Mouse (Mus musculus) embryonic facial prominence, embryonic 14.5 days (tissue): ENCODE results near the gene Atp6v0e. TPM values are rescaled to one million over a fixed set of nuclear protein-coding genes. Genes with fewer than 3 reads are reported as not detected.
A peak's percentile ranks its signal among the peaks of the same experiment; 100 is the strongest.

Experiments used
- ATAC-seq: fragments of 200-750 bp; cut with Nextera tagmentation; 2 replicates; pipeline ENCODE4 v1.8.0; 2017; ENCODE audit warnings: low read depth, moderate number of reproducible peaks, moderate TSS enrichment
- DNase-seq: peaks from one replicate; pipeline ENCODE4 v3.0.0-alpha.2; 2015; ENCODE audit warnings: low spot score
- H3K27ac ChIP-seq: fragments of 300-500 bp; sonication (generic); replicated peaks from 2 replicates; pipeline ENCODE4 v1.5.1; 2014; ENCODE audit warnings: low read depth, mild to moderate bottlenecking, low read length, moderate library complexity
- H3K27me3 ChIP-seq: fragments of 300-500 bp; sonication (generic); replicated peaks from 2 replicates; pipeline ENCODE4 v1.6.1; 2014; ENCODE audit warnings: low read length; ENCODE audit not compliant: control insufficient read depth, insufficient read depth
- H3K36me3 ChIP-seq: fragments of 300-500 bp; sonication (generic); 2 replicates; pipeline ENCODE4 v1.6.1; 2014; ENCODE audit warnings: low read length, mixed read lengths; ENCODE audit not compliant: control insufficient read depth, insufficient read depth
- H3K4me1 ChIP-seq: fragments of 300-500 bp; sonication (generic); 2 replicates; pipeline ENCODE4 v1.6.1; 2014; ENCODE audit warnings: antibody characterized with exemption, low read length; ENCODE audit not compliant: control insufficient read depth, insufficient read depth
- H3K4me2 ChIP-seq: fragments of 300-500 bp; sonication (generic); 2 replicates; pipeline ENCODE4 v1.6.1; 2014; ENCODE audit warnings: low read depth, mild to moderate bottlenecking, low read length, moderate library complexity, mixed read lengths
- H3K4me3 ChIP-seq: fragments of 300-500 bp; sonication (generic); 2 replicates; pipeline ENCODE4 v1.5.1; 2014; ENCODE audit warnings: low read depth, mild to moderate bottlenecking, low read length
- H3K9ac ChIP-seq: fragments of 300-500 bp; sonication (generic); 2 replicates; pipeline ENCODE4 v1.6.1; 2014; ENCODE audit warnings: low read depth, mild to moderate bottlenecking, low read length, moderate library complexity, mixed read lengths
- H3K9me3 ChIP-seq: fragments of 300-500 bp; sonication (generic); 2 replicates; pipeline ENCODE4 v1.6.1; 2016; ENCODE audit warnings: low read length; ENCODE audit not compliant: control insufficient read depth
- WGBS: fragments of 180-500 bp; shearing (Covaris S2); extraction: QIAGEN DNeasy Blood & Tissue Kit; methylation state at CpG from one replicate; pipeline ENCODE4 v1.1.7; 2014; 5-methylcytosine and 5-hydroxymethylcytosine counted together
- polyA plus RNA-seq: library from polyadenylated mRNA; unstranded; fragments of >200 nt; fragmentation: Nextera tagmentation; extraction: Ambion mirVana; gene quantifications from 2 replicates; pipeline ENCODE4 v1.2.1, GENCODE M21; 2014

The Atp6v0e gene
- polyA plus RNA-seq, 1 experiment from 2014 or later: 261 TPM

- Histone ChIP-seq H3K4me2 (no peak overlapping the region), H3K4me3 (no peak overlapping the region), H3K27me3 (no peaks in the 10 kb centered on the region), H3K27ac (no peak overlapping the region; the same call in 1 of the 2 replicates), H3K4me1 (no peaks in the 10 kb centered on the region), H3K9me3 (no peaks in the 10 kb centered on the region), H3K9ac (no peak overlapping the region), H3K36me3 (peaks cover 87% of the 10 kb centered on the region)
- peak; percentile 74 for DNase-seq
- peak; percentile 41; the same call in 1 of the 2 replicates for ATAC-seq
- 76% methylated on average over 8 of the region's 9 CpGs for WGBS
Observed at GRCm38 (mm10) chr17:26644509-26645410, 18.3 kb upstream of the Atp6v0e start.

GRCm38 (mm10) chr17:26645411-26645854, 17.6 kb upstream of the Atp6v0e start:
- WGBS: 83% methylated on average over 8 of the region's 8 CpGs
- Histone ChIP-seq H3K36me3 (peaks cover 88% of the 10 kb centered on the region), H3K4me3 (no peak overlapping the region), H3K9ac (no peak overlapping the region), H3K9me3 (no peaks in the 10 kb centered on the region), H3K27ac (no peak overlapping the region), H3K4me2 (no peak overlapping the region), H3K27me3 (no peaks in the 10 kb centered on the region), H3K4me1 (no peaks in the 10 kb centered on the region)
- DNase-seq (no peak), ATAC-seq (no peak)

GRCm38 (mm10) chr17:26647283-26647682, 15.7 kb upstream of the Atp6v0e start:
- Histone ChIP-seq H3K9ac (no peak overlapping the region), H3K4me3 (no peak overlapping the region), H3K4me1 (no peaks in the 10 kb centered on the region), H3K27me3 (no peaks in the 10 kb centered on the region), H3K4me2 (no peak overlapping the region), H3K36me3 (peaks cover 76% of the 10 kb centered on the region), H3K9me3 (no peaks in the 10 kb centered on the region), H3K27ac (peak overlapping the region; percentile 74)
- peak; percentile 44 for DNase-seq
- 65% methylated on average over 13 of the region's 13 CpGs for WGBS
- ATAC-seq: no peak

GRCm38 (mm10) chr17:26649565-26649964, 13.5 kb upstream of the Atp6v0e start:
- Histone ChIP-seq H3K27ac (peak overlapping the region; percentile 82), H3K4me1 (no peaks in the 10 kb centered on the region), H3K9ac (no peak overlapping the region), H3K9me3 (no peaks in the 10 kb centered on the region), H3K4me2 (no peak overlapping the region), H3K4me3 (no peak overlapping the region), H3K36me3 (peaks cover 69% of the 10 kb centered on the region), H3K27me3 (no peaks in the 10 kb centered on the region)
- WGBS: 84% methylated on average over 4 of the region's 4 CpGs
- ATAC-seq (no peak), DNase-seq (no peak)

- Histone ChIP-seq H3K4me3 (no peak overlapping the region), H3K27ac (peak overlapping the region; percentile 82), H3K4me2 (no peak overlapping the region), H3K36me3 (peaks cover 69% of the 10 kb centered on the region), H3K9ac (no peak overlapping the region), H3K9me3 (no peaks in the 10 kb centered on the region), H3K27me3 (no peaks in the 10 kb centered on the region), H3K4me1 (no peaks in the 10 kb centered on the region)
- peak; percentile 85 for ATAC-seq
- peak; percentile 85 for DNase-seq
- 65% methylated on average over 14 of the region's 14 CpGs for WGBS
Observed at GRCm38 (mm10) chr17:26650451-26651363, 12.3 kb upstream of the Atp6v0e start.

- Histone ChIP-seq H3K36me3 (peaks cover 33% of the 10 kb centered on the region), H3K4me2 (no peak overlapping the region), H3K4me1 (peaks cover 6% of the 10 kb centered on the region), H3K9me3 (no peaks in the 10 kb centered on the region), H3K27ac (no peak overlapping the region), H3K9ac (no peak overlapping the region), H3K27me3 (no peaks in the 10 kb centered on the region), H3K4me3 (no peak overlapping the region)
- no peak for ATAC-seq
- 41% methylated on average over 18 of the region's 21 CpGs for WGBS
- DNase-seq: peak; percentile 73
Observed at GRCm38 (mm10) chr17:26658854-26659572, 4.0 kb upstream of the Atp6v0e start.

- no peak for DNase-seq
- Histone ChIP-seq H3K4me1 (peaks cover 7% of the 10 kb centered on the region), H3K4me2 (no peak overlapping the region), H3K4me3 (no peak overlapping the region), H3K36me3 (peaks cover 28% of the 10 kb centered on the region), H3K9me3 (no peaks in the 10 kb centered on the region), H3K27ac (no peak overlapping the region), H3K9ac (no peak overlapping the region), H3K27me3 (no peaks in the 10 kb centered on the region)
- 74% methylated on average over 3 of the region's 3 CpGs for WGBS
- no peak for ATAC-seq
Observed at GRCm38 (mm10) chr17:26659573-26659915, 3.5 kb upstream of the Atp6v0e start.
